Comparison of ENCODE assay signal across 8 mouse cellular contexts in the genomic region with DNA sequence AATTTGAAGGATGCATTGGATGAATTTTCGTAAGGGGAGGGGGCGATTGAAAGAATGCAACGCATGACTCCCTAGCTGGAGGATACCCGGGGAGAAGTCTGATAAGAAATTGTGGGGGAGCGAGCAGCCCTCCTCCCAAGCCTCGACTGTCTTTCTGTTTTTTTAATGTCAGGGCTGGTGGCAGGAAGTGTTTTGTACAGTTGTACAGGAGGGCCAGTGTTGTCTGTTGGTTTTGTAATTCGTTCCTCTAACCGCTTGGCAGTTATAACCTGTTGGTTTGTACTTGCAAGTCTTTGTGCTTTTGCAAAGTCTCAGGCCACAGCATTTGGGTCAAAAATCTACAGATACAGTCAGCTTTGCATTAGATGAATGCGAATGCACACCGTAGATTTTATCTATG. TPM values are rescaled to one million over a fixed set of nuclear protein-coding genes. Genes with fewer than 3 reads are reported as not detected.
A peak's percentile ranks its signal among the peaks of the same experiment; 100 is the strongest.
DNase-seq lines count a peak whose midpoint lies in the region; ATAC-seq and TF ChIP-seq lines count a peak whose summit lies in the region.

No protein-coding gene starts in this region.

- peaks cover 36% of the 10 kb centered on the region for H3K4me1 ChIP-seq in liver, adult 2 months (ENCODE audit: control insufficient read depth, insufficient read depth, low read length)
- H3K4me1 ChIP-seq in embryonic facial prominence, embryonic 13.5 days, result peaks cover 45% of the 10 kb centered on the region
- H3K4me1 ChIP-seq in limb, embryonic 11.5 days (ENCODE audit: control insufficient read depth, insufficient read depth, low read length), result peaks cover 3% of the 10 kb centered on the region; the same call in 1 of the 2 replicates
- H3K4me1 ChIP-seq in olfactory bulb, adult 2 months (ENCODE audit: control insufficient read depth, insufficient read depth, low read length), result 0 out of 2 replicates have a peak, but pooled peaks cover 3% of the 10 kb centered on the region

- H3K79me2 ChIP-seq in liver, adult 2 months (ENCODE audit: control insufficient read depth, insufficient read depth, low read length), result peaks cover 37% of the 10 kb centered on the region

- peak; percentile 76 for DNase-seq in liver, adult 2 months (ENCODE audit: extremely low read depth, low read depth, low spot score)
- DNase-seq in liver, result no peak
- no peak for DNase-seq in limb, embryonic 11.5 days (ENCODE audit: low spot score)
- no peak for DNase-seq in layer of hippocampus, postnatal 25 days (ENCODE audit: extremely low spot score in 1 of 2, low spot score in 1 of 2)
- DNase-seq in layer of hippocampus, adult 8-10 months (ENCODE audit: low spot score in 2 of 2), result no peak
- no peak for DNase-seq in adrenal gland, adult 18-20 months (ENCODE audit: low spot score in 2 of 2)

- H3K9me3 ChIP-seq in embryonic facial prominence, embryonic 13.5 days, result no peaks in the 10 kb centered on the region
- H3K9me3 ChIP-seq in limb, embryonic 11.5 days (ENCODE audit: control insufficient read depth, low read length), result no peaks in the 10 kb centered on the region

- no peak for TF ChIP-seq CTCF in liver, adult 2 months (IDR thresholded peaks at IDR 0.05; ENCODE audit: low read depth, low read length)
- TF ChIP-seq CTCF in olfactory bulb, adult 2 months (IDR thresholded peaks at IDR 0.05; ENCODE audit: insufficient read depth, low read depth, low read length), result no peak

- no peaks in the 10 kb centered on the region for H3K27me3 ChIP-seq in liver, adult 2 months (ENCODE audit: control insufficient read depth, insufficient read depth, low read length)
- H3K27me3 ChIP-seq in embryonic facial prominence, embryonic 13.5 days, result no peaks in the 10 kb centered on the region
- H3K27me3 ChIP-seq in limb, embryonic 11.5 days (ENCODE audit: control insufficient read depth, insufficient read depth, low read length), result no peaks in the 10 kb centered on the region

- peak overlapping the region; percentile 96 for H3K9ac ChIP-seq in liver, adult 2 months (ENCODE audit: low read depth, low read length)
- peak overlapping the region; percentile 87 for H3K9ac ChIP-seq in embryonic facial prominence, embryonic 13.5 days
- H3K9ac ChIP-seq in limb, embryonic 11.5 days (ENCODE audit: low read length), result peak overlapping the region; percentile 81

- ATAC-seq in embryonic facial prominence, embryonic 13.5 days (ENCODE audit: insufficient number of reproducible peaks, insufficient read depth, low FRiP score, low TSS enrichment, low read depth), result no peak
- ATAC-seq in limb, embryonic 11.5 days (ENCODE audit: insufficient number of reproducible peaks, low FRiP score, low TSS enrichment, low read depth), result no peak

- TF ChIP-seq POLR2A in liver, adult 2 months (IDR thresholded peaks at IDR 0.05; ENCODE audit: extremely low read depth, insufficient read depth, low read length), result no peak
- TF ChIP-seq POLR2A in olfactory bulb, adult 2 months (IDR thresholded peaks at IDR 0.05; ENCODE audit: insufficient read depth, low read depth, low read length), result no peak

- peak overlapping the region; percentile 90 for H3K4me3 ChIP-seq in liver, adult 2 months (ENCODE audit: insufficient read depth, low read depth, low read length)
- peak overlapping the region; percentile 92 for H3K4me3 ChIP-seq in embryonic facial prominence, embryonic 13.5 days
- peak overlapping the region; percentile 92 for H3K4me3 ChIP-seq in limb, embryonic 11.5 days (ENCODE audit: low read depth, low read length)
- peak overlapping the region; percentile 70 for H3K4me3 ChIP-seq in olfactory bulb, adult 2 months (ENCODE audit: insufficient read depth, low read depth, low read length)

- 2% methylated on average over 10 of the region's 10 CpGs for WGBS in liver, adult 2 months
- 26% methylated on average over 10 of the region's 10 CpGs for WGBS in embryonic facial prominence, embryonic 13.5 days
- 30% methylated on average over 10 of the region's 10 CpGs for WGBS in limb, embryonic 11.5 days
- 13% methylated on average over 10 of the region's 10 CpGs for WGBS in olfactory bulb, adult 2 months

- H3K36me3 ChIP-seq in liver, adult 2 months (ENCODE audit: control insufficient read depth, insufficient read depth, low read length), result no peaks in the 10 kb centered on the region
- no peaks in the 10 kb centered on the region for H3K36me3 ChIP-seq in embryonic facial prominence, embryonic 13.5 days
- no peaks in the 10 kb centered on the region for H3K36me3 ChIP-seq in limb, embryonic 11.5 days (ENCODE audit: control insufficient read depth, insufficient read depth, low read length)

- H3K4me2 ChIP-seq in embryonic facial prominence, embryonic 13.5 days, result peak overlapping the region; percentile 85
- H3K4me2 ChIP-seq in limb, embryonic 11.5 days (ENCODE audit: low read depth, severe bottlenecking), result peak overlapping the region; percentile 88

- peak overlapping the region; percentile 80 for H3K27ac ChIP-seq in liver, adult 2 months (replicated peaks; ENCODE audit: insufficient read depth, low read depth, low read length)
- no peak overlapping the region for H3K27ac ChIP-seq in embryonic facial prominence, embryonic 13.5 days
- no peak overlapping the region for H3K27ac ChIP-seq in limb, embryonic 11.5 days (replicated peaks; ENCODE audit: low read depth, low read length)
- H3K27ac ChIP-seq in olfactory bulb, adult 2 months (ENCODE audit: insufficient read depth, low read depth, low read length), result peak overlapping the region; percentile 53

RNA-seq across cellular contexts. Expression of gene Elovl5, which starts 1.0 kb away (rescaled TPM):
- 228 and 280 TPM in 2 replicates for total RNA-seq in liver, adult 2 months (2014; rRNA removed)
- polyA plus RNA-seq in liver, adult 2 months (2012; rRNA removed), result 234 and 322 TPM in 2 replicates
- 65.4 and 78.8 TPM in 2 replicates for polyA plus RNA-seq in embryonic facial prominence, embryonic 13.5 days (2015; fragmentation: Nextera tagmentation; extraction: Ambion mirVana)
- 90.8 and 96.0 TPM in 2 replicates for polyA plus RNA-seq in limb, embryonic 11.5 days (2014; fragmentation: Nextera tagmentation; extraction: Ambion mirVana)
- polyA plus RNA-seq in olfactory bulb, adult 2 months (2012; ENCODE audit: insufficient read depth, insufficient read length, low replicate concordance, missing spikeins), result 644 TPM in 1 of 2 replicates, not detected in the other
- 10 to 100 TPM; 68.9 to 74.6 TPM for total RNA-seq in layer of hippocampus, postnatal 25 days (2021)
- total RNA-seq in layer of hippocampus, adult 8-10 months (2022), result 10 to 100 TPM; 66.5 to 83.2 (median 75.9) TPM
- 100 to 1,000 TPM; 618 to 823 TPM for total RNA-seq in adrenal gland, adult 18-20 months (2021)

Comparison
In these comparisons a context has a peak if more than half of its experiments do, and no peak if none do; other contexts are left out.
1. H3K27ac ChIP-seq: peak in liver, adult 2 months (single experiment) and olfactory bulb, adult 2 months (single experiment); none in embryonic facial prominence, embryonic 13.5 days (single experiment) and limb, embryonic 11.5 days (single experiment).
2. Peak in every context shown above with its lines, with median percentiles within 50 percentile points of each other: H3K4me3 ChIP-seq and H3K9ac ChIP-seq.